Mouse (Mus musculus): ENCODE data around the gene Clasp1.

Gene Clasp1

GRCm38 (mm10) chr1:118486021-118486420 lies 97.2 kb downstream of the Clasp1 start:
- in situ Hi-C loops (cut with MboI, MseI): no loop called here

DNA sequence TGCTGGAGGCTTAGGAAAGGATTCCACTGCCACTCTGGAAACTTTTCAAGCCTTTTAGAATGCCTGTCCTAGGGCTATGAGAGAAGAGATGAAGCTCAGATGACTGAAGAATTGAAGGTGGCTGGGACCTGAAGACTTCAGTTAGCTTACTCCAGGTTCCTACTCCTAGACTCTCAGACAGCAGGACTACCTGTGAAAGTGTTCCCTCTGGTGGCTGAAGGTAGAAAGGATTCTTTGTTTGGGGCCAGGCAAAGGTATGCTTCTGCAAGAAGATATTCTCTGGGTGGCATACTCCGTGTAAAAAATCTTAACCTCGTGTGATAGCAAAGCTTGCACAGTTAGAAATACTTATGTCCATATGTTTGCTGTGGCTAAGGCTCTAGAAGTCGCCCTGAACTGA lies 104.0 kb downstream of the Clasp1 start:
- in situ Hi-C loops (cut with MboI, MseI): no loop called here

DNA sequence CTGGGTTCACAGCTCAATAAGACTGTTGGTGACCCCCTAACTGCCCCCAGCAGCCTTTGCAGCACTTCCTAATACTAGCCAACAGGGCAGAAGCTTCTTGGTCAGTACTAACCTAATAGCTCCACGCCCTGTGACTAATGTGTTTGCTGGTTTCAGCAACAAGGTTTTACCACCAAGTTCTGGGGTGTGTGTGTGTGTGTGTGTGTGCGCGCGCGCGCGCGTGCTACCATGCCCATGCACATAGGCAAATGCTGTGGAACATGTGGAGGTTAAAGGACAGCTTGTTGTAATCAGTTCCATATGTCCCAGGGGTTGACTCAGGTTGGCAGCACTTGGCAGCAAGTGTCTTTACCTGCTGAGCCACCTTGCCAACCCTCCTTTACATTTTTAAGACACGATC lies 105.7 kb downstream of the Clasp1 start:
- in situ Hi-C loops (cut with MboI, MseI): no loop called here

GRCm38 (mm10) chr1:118498311-118498710 lies 109.5 kb downstream of the Clasp1 start:
- in situ Hi-C loops (cut with MboI, MseI): no loop called here

DNA sequence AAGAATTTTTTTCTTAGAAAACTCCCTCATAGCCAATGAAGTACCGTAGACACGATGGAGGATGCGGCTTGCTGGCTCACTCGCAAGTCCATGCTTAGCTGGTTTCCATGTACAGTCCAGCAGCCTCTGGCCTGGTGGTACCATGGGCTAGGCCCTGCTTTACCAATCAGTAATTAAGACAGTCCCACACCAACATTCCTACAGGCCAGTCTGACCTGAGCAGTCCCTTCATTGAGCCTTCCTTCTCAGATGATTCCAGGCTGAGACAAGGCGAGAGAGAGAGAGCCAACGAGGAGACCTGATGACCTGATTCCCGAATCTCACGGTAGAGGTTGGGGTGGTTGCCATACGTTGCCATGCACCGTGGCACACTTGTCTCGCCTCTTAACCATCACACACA lies 111.7 kb downstream of the Clasp1 start:
- in situ Hi-C loops (cut with MboI, MseI): no loop called here

DNA sequence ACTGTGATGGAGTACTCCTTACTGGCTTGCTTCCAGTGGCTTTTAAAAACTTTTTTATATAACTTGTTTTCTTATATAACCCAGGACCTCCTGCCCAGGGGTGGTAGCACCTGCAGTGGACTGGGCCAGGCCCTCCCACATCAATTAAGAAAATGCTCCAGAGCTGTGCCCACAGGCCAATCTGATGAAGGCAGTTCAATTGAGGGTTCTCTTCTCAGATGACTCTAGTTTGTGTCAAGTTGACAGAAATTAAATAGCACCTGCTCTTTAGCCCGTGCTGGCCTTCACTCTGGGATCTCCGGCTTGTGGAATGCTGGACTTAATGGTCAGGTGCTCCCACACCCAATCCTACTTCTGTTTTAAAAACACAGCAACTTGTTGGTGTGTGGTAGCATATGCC lies 112.8 kb downstream of the Clasp1 start:
- in situ Hi-C loops (cut with MboI, MseI): no loop called here

DNA sequence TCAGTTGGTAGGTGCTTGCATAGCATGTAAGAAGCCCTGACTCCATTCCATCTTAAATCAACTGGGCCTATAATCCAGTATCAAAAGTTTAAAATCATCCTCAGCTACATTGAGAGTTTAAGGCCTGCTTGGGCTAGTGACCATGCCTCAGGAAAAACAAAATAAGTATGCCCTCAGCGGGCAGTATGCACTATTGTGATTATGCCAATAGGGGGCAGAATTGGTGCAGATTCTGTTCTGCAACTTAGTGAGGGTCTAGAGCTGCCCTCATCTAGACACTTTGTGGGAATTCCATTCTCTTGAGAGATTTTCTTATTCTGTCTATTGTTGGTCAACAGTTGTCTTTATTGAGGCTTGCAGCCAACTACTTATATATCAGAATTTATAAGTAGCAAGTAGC lies 116.9 kb downstream of the Clasp1 start:
- in situ Hi-C loops (cut with MboI, MseI): no loop called here

GRCm38 (mm10) chr1:118510996-118511395 lies 122.1 kb downstream of the Clasp1 start:
- in situ Hi-C loops (cut with MboI, MseI): no loop called here

DNA sequence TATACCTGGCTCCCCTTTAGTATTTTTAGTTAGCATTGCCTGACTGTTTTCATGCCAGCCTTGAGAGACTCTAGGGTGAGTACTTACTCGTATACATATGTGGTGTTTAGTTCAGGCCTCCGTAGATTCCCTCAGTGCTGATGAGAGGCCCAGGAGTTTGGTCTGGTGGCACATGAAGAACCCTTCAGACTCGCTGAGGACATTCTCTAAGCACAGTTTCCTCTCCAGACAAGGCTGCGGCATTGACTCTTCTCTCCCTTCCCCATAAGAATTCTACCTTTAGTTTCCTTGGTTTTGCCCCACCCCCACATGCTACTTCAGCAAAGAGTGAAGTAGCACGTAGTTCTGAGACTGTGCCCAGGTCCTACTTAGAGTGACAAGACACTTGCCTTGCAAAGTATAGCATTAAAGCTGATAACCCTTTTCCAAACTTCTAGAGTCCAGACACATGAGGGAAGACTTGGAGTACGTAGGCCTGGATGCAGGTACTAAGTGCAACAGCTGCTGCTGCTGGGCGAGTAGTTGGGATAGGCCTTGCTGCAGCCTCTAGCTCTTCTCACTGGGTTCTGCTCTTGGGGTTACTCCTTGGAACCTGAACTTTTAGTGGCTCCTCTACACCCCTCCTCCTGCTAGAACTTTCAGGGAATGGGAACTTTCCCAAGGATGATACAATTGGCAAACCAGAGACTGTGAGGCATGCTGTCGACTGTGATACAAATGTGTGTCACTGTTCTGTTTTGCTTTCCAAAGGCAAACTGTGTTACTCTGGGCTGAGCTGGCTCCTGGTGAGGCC lies 123.1 kb downstream of the Clasp1 start:
- in situ Hi-C loops (cut with MboI, MseI): no loop called here

DNA sequence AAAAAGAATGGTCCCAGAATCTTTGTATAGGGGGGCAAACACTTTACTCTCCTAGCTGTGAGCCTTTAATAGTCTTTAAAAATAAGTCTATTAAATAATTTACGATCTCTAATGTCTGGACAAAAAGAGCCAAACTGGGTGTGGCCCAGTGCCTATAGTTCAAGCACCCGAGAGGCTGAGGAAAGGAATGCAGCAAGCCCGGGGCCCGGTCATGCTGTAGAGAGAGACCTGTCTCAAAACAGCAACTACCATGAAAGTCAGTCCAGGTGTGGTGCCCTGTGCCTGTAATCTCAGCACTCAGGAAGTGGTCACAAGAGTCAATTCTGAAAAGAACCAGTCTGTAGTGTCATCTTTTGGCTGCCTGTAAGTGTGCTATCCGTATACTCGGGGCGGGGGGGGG lies 127.4 kb downstream of the Clasp1 start:
- in situ Hi-C loops (cut with MboI, MseI): no loop called here

- in situ Hi-C loops (cut with MboI, MseI): no loop called here
Measured at GRCm38 (mm10) chr1:118523161-118523560, 134.3 kb downstream of the Clasp1 start.

- in situ Hi-C loops (cut with MboI, MseI): no loop called here
Measured at GRCm38 (mm10) chr1:118525336-118525735, 136.5 kb downstream of the Clasp1 start.

DNA sequence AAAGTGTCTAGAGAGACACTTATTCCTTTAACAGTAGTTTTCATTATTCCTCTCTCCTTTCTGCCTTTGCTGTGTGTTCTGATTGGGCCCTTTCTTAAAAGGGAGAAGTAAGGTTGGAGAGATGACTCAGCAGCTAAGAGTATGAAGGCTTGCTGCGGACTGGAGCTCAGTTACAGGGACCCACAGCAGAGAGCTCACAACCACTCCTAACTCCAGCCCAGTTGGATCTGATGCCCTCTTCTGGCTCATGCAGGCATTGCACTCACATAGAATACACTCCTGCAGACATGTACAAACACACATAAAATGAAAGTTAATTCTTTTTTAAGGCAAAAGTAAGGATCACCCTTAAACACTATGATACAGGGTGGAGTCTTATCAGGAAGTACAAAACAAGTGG lies 140.4 kb downstream of the Clasp1 start:
- in situ Hi-C loops (cut with MboI, MseI): no loop called here

DNA sequence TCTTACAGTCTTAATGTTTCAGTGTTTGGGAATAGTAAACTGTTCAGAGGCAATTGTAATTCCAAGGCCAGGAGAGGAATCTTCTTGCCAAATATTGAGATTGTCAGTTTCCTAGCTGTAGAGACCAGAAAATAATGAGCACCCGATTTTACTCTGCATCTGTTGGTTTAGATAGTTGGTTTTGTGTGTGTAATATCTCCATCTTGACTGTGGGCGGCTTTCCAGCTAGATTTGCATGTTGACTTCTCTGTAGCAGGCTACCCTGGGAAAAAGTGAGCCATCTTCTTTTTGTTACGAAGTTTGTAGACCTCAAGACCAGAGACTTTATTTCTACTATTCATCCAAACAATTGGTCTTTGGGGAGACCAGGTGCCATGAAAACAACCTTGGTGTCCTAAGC lies 142.4 kb downstream of the Clasp1 start:
- in situ Hi-C loops (cut with MboI, MseI): no loop called here

- in situ Hi-C loops (cut with MboI, MseI): no loop called here
Measured at GRCm38 (mm10) chr1:118536021-118536420, 147.2 kb downstream of the Clasp1 start.

DNA sequence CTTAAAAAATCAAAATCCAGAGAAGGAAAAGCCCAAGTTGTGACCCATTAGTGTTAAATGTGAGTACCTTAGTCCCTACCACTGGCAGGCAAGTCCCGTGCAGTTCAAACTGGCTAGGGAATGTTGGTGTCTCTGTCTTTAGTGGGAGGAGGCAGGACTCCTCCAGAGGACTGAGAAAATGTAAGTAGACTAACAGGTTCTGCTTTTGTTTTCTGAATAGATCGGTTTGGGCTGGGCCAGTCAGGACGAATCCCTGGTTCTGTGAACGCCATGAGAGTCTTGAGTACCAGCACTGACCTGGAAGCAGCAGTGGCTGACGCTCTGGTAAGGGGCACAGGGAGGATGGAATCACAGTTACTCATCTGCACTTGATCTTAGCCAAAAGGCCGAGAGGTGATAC lies 150.2 kb downstream of the Clasp1 start:
- in situ Hi-C loops (cut with MboI, MseI): no loop called here

- in situ Hi-C loops (cut with MboI, MseI): no loop called here
Measured at GRCm38 (mm10) chr1:118542880-118543279, 154.0 kb downstream of the Clasp1 start.

DNA sequence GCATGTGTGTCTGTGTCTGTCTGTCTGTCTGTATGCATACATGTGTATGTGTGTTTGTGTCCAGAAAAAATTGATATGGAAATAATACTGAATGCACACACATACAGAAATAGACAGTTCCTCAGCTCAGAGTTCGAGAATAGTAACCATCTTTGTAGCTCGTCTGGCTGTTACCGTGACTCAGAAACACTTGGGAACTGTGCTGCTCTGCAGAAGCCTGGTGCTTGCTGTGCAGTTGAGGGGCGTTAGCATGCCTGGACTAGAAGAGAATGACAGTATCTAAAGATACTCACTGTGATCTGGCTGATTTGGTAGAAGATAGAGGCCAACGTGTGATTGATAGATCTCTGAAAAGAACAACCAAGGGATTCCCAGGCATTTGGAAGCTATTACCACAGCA lies 159.9 kb downstream of the Clasp1 start:
- in situ Hi-C loops (cut with MboI, MseI): no loop called here

- in situ Hi-C loops (cut with MboI, MseI): no loop called here
Measured at GRCm38 (mm10) chr1:118551152-118551551, 162.3 kb downstream of the Clasp1 start.

- in situ Hi-C loops (cut with MboI, MseI): no loop called here
Measured at GRCm38 (mm10) chr1:118552071-118552470, 163.2 kb downstream of the Clasp1 start.

- in situ Hi-C loops (cut with MboI, MseI): no loop called here
Measured at GRCm38 (mm10) chr1:118553045-118553444, 164.2 kb downstream of the Clasp1 start.

DNA sequence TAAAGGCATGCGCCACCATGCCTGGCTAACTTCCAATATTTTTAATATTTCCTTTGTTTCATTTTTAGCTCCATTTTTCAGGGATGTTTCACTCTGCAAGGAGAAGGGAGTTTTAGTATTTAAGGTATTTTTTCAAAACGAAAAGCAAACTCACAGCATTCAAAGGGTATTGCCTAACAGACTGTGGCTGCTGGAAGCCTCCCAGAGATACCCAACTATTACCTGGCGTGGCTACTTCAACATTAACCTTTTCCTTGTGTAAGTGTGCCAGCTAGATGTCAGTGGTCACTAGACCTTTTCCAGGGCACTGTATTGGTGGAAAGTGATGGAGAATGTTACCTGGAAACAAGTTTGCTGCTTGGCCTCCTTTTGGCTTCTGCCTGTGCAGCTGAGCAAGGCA lies 164.6 kb downstream of the Clasp1 start:
- in situ Hi-C loops (cut with MboI, MseI): no loop called here

DNA sequence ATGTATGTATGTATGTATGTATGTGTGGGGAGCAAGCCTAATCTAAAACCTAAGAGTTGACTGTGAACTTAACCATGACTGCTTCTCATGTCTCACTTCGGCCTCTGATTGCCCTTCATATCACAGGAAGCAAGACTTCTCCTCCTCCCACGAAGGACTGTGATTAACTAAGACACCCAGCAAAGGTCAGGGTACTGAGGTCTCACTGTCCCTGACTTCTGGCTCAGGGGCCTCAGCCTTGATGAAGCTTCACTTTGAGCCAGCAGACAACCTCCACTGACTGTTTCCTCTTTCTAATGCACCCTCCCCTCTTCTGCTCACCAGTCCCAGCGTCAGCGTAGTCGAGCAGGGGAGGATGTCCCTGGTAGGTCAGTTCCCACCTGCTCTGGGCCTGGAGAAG lies 166.1 kb downstream of the Clasp1 start:
- in situ Hi-C loops (cut with MboI, MseI): no loop called here

DNA sequence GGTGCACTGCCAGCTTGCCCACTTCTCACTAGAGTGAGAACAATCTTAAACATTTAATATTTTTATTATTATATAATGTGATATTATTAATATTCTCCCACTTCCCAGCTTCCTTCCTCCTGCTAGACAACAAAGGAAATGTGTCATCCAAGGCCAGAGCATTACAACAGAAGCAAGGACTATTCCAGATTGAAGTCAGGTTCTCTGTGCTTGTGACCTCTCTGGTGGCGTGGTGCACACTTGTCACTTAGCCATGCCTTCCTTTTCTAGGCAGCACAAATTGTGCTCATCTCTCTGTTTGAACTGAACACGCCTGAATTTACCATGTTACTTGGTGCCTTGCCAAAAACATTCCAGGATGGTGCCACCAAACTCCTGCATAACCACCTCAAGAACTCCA lies 170.9 kb downstream of the Clasp1 start:
- in situ Hi-C loops (cut with MboI, MseI): loop anchor here (5.0 kb wide), 1 partner anchor 198 kb away; no protein-coding TSS in a partner anchor

All from T-helper 2 cell (primary cell).